Mouse (Mus musculus): ENCODE measurements around the gene Ackr1.
"Not testable (repeated sequence)": the region's sequence is repeated elsewhere in the genome, so short reads cannot be mapped to it uniquely, and the experiment has no call there.

Ackr1 gene

DNA sequence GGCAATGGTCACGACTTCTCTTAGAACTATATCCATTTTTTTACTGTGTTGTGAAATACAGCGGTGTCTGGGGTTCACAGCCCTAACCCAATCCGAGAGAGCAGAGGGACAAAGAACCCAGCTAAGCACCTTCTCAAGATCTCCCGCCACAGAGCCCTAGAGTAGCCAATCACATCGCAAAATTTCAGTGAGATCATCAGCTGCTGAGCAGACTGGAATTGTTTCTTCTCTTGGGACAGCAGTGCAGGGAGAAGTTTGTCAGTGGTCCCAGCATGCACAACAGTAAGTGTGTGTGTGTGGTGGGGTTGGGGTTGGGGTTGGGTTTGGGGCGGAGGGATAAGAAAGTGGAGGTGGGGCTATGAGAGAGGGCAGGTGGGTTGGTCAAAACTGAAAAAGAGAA is 16.4 kb upstream of the Ackr1 start:
- in situ Hi-C loops (cut with MboI; ENCODE audit: low sequenced_read_pairs), result no loop called here

DNA sequence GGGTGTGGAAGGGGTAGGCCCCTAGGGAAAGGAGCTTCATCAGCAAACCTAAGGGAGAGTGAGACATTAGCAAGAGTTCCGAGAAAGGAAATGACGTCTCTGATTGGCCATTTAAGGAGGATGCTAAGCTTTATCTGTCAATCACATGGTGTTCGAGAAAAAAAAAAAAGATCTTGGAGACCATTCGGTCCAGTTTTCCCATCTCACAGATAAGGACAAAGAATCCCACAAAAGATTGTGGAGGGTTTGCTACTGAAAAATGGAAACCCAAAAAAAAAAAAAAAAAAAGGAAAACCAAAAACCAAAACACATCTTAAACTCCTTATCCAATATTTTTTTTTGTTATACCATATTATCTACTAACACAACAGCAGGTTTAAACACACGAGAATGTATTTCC is 15.6 kb upstream of the Ackr1 start:
- in situ Hi-C loops (cut with MboI; ENCODE audit: low sequenced_read_pairs), result no loop called here

DNA sequence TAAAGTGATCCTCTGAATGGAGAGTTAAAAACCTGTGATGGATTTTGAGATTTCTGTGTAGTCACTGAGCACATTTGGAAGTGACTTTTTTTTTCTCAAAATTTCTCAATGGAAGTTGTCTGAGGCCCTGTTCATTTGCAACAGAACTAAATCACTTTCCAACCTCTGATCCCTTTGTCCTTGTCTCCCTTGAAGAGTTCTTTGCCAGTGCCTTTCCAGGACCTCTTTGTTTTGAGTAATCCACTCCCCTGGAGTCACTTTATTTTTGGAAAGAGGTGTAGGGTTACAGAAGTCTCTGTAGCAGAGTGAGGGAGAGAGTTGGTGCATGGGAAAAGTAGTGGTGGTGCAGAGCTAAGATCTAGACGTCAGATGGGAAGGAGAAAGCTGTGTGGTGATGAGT is 15.0 kb upstream of the Ackr1 start:
- in situ Hi-C loops (cut with MboI; ENCODE audit: low sequenced_read_pairs), result no loop called here

DNA sequence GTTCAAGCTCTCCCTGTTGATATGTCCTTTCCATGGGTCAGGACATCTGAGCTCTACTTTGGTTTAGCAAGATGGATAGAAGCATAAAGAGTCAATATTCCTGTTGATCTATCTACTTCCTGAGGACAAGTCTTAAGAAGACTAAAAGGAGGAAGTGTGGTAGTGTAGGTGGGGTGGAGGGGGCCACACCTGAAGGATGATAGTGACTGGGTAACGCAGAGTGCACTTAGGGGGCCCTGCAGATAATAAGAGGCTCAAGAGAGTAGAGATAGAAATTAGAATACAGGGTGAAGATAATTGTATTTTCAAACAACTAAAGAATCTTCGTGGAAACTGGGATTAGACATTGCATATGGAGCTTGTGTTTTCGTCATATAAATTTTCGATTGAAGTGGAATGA is 11.6 kb upstream of the Ackr1 start:
- in situ Hi-C loops (cut with MboI; ENCODE audit: low sequenced_read_pairs), result no loop called here

DNA sequence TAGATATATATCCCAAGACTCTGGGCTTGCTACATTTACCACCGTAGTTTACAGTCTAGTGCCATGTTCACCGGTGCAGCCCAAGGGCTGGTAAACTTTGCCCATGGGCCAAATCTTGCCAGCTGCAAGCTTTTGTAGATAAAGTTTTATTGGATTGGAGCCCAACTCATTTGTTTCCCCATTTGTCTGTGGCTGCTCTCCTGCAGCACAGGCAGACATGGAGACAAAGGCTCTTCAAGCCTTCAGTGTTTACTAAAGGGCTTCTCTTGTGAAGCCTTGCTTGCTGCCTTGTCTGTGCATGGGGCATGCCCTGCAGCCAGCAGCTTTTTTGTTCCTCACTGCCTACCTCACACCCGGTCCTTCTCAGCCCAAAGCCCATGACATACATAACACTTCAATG is 10.4 kb upstream of the Ackr1 start:
- in situ Hi-C loops (cut with MboI; ENCODE audit: low sequenced_read_pairs), result no loop called here

DNA sequence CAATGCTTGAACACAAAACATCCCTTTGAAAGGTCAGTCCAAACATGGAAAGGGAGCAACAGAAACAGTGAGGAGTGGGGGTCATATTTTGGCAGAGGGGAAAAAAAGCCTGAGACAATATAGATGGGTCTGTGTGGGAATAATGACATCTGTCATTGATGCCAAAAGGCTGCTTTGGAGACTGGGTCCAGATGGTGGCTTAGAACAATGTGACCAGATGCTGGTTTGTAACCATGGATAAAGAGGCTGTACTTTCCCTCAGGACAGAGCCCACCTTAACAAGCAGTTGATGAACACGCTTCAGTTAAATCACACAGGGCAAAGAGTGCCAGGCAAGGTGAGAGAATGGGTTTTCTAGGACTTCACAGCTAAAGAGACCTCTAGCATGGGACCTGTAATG is 8.9 kb upstream of the Ackr1 start:
- in situ Hi-C loops (cut with MboI; ENCODE audit: low sequenced_read_pairs), result no loop called here

DNA sequence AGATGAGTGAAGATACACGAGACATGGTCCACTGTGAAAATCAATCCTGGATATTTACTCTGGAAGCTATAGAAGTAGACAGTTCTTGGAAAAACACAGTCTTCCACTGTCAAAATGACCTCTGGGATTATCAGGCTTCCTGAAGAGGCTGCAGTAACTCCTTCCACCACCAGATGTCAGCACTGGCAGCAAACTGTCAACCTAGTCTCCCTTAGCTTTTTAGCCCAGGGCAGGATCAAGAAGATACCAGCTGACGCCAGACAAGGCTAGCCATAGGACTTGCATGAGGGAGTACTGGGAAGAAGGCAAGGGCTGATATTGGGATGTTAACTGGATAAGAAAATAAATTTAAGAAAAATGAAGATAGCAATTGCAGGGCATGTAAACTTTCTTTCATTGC is 6.0 kb upstream of the Ackr1 start:
- in situ Hi-C loops (cut with MboI; ENCODE audit: low sequenced_read_pairs), result loop anchor here (5.0 kb wide), 1 partner anchor 38 kb away; no protein-coding TSS in a partner anchor

DNA sequence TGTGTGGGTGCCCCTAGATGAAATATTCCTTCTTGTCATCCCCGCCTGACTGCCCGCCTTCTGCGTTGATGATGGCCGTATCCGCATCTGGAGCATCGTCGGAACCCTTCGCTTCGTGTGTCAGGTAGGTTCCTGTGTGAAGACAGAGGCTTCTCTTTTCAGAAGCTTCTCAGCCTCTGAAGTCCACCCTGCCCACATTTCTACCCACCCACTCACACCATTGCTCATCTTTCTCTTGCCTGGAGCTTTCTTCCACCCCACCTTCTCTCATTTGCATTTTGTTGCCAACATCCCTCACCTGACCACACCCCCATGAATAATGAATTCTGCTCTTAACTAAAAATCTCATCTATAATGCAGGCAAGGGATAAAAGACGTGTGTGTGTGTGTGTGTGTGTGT is 3.5 kb upstream of the Ackr1 start:
- in situ Hi-C loops (cut with MboI; ENCODE audit: low sequenced_read_pairs), result loop anchor here (5.0 kb wide), 1 partner anchor 40 kb away; no protein-coding TSS in a partner anchor

DNA sequence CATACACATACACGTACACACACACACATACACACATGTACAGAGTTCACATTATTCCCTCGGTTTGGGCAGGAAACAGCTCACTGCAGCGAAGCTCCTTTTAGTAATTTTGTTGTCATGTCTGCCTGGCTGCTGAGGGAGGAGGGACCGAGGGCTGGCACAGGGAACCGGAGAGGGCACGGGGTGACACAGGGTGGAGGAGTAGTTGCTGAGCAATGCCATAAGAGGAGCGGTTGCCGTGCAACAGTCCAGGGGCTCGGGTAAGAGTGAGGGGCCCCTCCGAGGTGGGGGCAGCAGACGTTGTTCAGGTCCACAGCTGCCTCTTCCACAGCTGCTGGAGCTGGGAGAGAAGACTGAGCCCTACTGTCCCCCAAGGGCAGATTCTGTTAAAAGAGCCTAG is 2.4 kb upstream of the Ackr1 start:
- in situ Hi-C loops (cut with MboI; ENCODE audit: low sequenced_read_pairs), result loop anchor here (5.0 kb wide), 1 partner anchor 41 kb away; no protein-coding TSS in a partner anchor

DNA sequence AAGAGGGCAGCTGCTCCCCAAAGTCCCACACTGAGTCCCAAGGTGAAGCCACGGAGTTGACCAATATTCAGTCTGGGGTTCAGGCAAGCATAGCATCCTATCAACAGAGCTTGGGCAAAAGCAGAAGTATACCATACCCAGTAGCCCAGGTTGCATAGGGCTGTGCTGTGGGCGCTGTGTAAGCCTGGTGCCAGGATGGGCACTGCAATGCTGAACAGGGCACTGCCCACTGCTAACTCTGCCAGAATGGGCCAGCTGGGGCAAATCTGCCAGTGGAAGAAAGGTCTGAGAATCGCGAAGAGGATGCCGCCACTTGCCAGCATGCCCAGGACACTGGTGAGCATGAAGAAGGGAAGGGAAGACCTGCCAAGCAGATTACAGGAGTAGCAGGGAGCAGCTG is 1.1 kb downstream of the Ackr1 start:
- in situ Hi-C loops (cut with MboI; ENCODE audit: low sequenced_read_pairs), result no loop called here

DNA sequence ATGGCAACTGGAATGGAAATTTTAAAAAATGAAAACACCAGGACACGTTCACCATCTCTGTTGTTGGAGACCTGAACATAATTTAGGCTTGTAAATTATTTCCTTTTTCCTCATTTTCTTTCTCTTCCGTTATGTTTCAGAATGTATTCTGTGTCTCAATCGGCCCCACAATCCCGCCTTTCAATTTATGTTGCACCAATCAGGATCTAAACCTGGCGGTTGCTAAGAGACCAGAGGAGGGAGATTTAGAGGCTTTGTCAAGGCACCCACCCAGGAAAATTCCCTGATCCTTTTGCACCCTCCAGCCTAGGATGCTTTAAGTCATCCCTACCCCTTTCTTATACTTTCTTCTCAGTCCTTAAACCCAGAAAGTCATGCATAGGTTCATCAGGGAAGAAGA is 3.8 kb downstream of the Ackr1 start:
- in situ Hi-C loops (cut with MboI; ENCODE audit: low sequenced_read_pairs), result no loop called here

DNA sequence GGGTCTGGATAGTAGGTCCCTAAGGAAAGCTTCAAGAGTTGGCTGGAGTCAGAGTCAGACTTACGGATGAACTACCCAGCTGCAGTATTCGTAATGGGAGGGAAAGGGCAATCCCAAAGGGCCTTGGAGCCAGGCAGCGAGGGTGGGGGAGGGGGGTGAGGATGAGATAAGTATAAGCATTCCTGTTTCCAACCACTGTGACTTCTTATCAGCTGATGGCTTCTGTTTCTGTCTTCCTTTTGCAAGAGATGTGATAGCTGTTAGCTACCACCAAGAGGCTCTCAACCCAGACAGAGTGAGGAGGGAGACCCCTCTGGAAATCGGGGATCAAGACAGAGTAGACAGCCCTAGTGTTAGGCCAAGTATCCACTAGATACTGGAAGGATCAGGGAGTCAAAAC is 4.4 kb downstream of the Ackr1 start:
- in situ Hi-C loops (cut with MboI; ENCODE audit: low sequenced_read_pairs), result no loop called here

DNA sequence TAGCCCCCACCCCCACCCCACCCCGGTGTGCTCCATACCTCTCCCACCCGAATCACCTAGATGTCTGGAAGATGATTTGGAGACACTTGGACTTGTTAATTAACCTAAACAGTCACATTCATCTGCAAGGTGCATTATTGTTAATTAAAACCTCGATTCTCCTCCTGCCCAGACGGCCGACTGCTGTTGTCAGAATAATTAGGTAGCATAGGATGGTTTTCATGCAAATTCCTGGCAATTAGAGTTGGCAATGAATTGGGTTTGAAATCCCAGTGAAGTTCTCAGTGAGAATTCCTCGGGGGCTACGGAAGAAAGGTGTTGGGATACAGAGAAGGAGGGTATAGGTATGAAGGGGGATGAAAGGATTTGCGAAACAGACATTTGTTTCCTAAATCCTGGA is 5.1 kb downstream of the Ackr1 start:
- in situ Hi-C loops (cut with MboI; ENCODE audit: low sequenced_read_pairs), result no loop called here

DNA sequence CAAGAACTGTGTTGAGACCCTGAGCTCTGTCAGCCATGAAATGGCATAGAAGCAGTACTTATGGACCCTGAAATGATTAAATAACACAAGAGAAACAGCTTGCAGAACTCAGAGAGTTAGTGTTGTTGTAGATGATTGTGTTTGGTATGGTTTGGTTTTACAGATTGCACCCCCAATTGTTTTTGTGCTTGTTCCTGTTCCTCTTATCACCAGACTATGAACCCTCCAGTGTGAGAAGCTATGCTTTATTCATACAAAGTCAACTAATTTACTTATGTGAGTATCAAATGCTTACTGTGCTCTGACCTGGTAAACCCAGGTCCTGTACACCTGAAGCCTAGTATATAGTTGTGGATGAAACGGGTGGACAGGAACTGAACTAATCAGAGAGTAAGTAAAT is 7.0 kb downstream of the Ackr1 start:
- in situ Hi-C loops (cut with MboI; ENCODE audit: low sequenced_read_pairs), result no loop called here

DNA sequence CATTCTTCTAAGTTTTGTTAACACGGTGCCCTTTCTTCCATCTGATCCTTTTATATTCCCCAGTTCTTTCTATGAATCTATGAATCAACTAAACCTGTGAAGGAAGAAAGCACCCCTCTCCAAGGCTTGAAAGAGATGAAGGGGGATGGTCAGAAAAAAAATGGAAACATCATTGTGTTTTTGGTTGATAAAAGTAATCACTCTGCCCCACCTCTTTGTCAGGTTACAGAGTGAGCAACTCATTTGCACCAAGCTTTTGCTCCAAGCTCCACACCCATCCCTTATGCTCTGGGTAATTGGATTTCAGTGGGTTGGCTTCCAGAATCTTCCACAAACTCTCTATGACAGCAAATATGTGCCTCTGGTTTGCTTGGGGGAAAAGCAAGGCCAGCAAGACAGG is 8.2 kb downstream of the Ackr1 start:
- in situ Hi-C loops (cut with MboI; ENCODE audit: low sequenced_read_pairs), result no loop called here

DNA sequence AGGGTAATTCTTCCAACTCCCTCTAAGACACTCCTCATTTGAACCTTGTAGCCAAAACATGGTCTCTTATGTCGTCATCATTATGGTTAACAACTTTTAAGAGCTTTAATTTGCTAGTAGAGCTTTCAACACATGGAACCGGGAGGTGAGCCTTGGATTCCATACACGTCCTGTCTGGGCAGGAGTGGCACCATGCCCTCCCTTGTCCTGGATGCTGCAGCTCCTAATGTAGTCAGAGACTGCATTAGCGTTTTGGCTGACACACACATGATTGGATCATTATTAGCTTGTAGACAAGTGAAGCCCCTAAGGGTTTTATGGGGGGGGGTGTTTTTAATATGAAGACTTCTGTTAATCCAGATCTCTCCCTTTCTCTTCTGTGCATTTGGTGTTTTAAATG is 8.6 kb downstream of the Ackr1 start:
- in situ Hi-C loops (cut with MboI; ENCODE audit: low sequenced_read_pairs), result no loop called here

DNA sequence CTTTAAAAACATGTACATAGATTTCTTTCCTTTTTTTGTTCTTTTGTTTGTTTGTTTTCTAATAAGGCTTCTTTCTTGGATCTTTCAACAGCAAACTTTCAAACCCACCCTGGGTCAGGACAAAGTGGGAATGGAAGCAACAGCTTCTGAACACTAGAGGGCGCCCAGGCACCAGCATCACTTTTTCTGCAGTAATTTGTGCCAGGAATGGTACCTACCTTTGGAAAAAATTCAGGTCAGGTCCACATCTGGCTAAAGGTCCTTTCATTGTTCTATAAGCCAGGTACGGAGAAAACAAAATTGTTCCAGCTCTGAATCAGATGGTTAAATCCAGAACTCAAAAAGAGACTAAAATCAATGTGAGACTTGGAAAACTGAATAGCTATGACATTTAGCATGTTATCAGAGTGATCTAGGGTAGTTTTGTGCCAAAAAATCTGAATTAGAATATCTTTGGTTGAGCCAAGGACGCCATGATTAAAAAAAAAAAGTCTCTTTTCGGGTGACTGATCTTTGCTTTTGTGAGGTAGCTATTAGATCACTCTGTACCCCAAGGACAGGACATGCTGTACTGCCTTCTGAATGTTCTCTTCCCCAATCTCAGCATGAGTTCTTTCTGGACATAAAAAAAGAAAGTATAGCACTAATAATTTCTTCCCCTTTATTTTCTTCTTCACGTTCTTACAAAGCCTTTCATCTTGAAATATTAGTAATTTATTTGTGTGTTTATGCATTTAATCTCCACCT is 9.5 kb downstream of the Ackr1 start:
- in situ Hi-C loops (cut with MboI; ENCODE audit: low sequenced_read_pairs), result no loop called here

DNA sequence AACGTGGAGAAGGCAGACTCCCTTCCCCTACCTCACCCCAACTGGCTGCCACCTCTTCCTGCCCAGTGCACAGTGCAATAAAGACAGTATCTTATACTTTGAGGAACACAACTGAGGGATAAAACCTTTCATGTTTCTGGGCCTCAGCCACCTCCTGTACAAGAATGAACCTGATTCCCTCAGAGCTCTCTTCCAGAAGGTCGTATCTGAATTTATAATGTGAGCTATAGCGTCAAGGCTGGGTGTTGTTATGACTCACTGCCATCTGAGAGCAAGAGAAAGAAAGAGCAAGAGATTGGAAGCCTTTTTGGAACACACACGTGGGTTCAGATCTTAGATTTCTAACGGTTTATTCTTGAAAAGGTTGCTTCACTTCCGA is 11.3 kb downstream of the Ackr1 start:
- in situ Hi-C loops (cut with MboI; ENCODE audit: low sequenced_read_pairs), result no loop called here

DNA sequence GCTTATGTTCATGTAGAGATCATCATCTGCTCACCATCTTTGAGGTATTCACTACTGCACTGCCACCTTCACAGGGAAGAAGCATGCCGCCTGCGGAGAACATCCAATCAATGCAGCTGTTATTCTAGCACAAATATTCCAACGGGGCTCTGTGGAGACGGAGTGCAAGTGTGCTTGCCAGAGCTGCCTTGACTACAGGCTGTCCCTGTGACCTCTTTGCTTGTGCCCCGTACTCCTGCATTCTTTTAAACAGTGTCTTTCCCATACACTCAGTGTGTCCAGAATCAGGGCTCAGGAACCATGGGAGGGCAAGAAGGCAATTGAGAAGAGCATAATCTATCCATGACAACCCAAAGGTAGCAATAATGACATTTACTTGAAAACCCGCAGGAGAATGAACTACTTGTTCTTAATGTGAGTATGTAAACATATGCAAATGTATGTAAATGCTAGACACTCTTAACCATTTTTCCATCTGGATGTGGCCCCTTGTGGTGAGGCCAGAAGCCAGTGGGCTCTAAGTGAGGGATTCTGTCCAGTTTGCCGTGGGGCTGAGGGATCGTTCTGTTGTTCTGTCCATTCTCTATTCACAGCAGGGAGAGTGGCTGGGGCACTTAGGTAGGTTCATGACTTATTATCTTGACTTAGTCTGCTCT is 11.8 kb downstream of the Ackr1 start:
- in situ Hi-C loops (cut with MboI; ENCODE audit: low sequenced_read_pairs), result no loop called here

DNA sequence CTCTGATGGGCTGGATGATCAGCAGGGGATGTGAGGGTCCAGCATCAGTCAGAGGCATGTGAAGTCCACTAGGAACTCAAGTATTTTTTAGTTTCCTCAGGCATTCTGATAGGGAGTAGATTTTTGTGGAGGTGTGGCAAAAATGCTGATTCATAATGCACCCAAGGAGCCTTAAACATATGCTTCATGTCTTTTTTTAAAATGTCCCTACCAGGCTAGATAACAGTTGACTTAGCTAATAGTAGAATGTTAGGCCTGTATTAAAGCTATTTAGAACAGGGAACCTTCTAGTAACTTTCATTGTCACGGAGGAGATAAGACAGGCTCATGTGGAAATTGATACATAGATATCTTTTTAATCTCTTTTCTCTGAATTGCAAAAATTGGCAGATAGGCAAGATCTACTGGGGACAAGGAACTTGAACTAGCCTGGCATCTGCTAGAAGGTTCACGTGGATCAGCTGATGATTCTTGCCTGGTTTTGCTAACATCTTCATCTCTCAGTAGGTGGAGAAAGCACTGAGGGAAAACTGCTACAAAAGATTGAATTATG is 15.5 kb downstream of the Ackr1 start:
- in situ Hi-C loops (cut with MboI; ENCODE audit: low sequenced_read_pairs), result no loop called here

DNA sequence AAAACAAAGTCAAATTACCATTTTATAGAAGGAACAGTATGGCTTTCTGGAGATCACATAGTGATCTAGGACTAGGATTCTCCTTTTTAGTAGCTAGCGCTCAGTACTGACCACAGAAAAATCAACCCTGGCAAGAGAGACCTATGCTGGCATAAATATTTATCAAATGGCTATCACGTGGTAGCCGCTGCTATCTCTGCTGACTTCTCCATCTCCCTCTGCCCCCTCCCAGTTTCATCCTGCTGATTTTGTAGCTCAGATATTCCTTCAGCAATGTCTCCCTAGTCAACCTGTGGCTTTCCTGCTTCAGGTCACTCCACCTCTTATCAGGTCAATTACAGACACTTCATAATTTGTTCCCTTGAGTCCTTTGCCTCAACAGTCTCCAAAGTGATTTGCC is 17.8 kb downstream of the Ackr1 start:
- in situ Hi-C loops (cut with MboI; ENCODE audit: low sequenced_read_pairs), result no loop called here

DNA sequence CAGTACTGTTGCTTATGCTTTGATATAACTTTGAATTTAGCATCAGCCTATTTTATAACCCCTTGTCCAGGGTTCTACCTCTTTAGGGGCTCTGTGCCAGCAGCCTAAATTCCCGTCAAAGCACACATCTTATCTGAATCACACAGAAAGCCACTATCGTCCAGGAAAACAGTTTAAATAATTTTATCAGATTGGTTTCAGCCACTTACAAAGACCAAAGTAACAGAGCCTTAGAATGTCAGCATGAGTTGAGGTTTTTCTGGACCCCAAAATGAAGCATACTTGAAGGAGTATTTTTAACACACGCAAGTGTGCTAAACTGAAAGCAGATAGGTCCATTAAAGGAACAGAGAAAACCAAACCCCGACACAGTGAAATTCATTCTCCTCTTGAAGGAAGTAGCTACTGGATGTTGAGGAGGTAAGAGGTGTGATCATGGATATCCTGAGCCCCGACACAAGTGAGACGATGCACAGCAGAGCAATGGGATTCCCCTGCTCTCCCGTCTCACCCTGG is 20.0 kb downstream of the Ackr1 start:
- in situ Hi-C loops (cut with MboI; ENCODE audit: low sequenced_read_pairs), result not testable (repeated sequence)

Measured in CH12F3 (cell line).